Mouse (Mus musculus): ENCODE measurements around the gene Id2.

The Id2 gene

DNA sequence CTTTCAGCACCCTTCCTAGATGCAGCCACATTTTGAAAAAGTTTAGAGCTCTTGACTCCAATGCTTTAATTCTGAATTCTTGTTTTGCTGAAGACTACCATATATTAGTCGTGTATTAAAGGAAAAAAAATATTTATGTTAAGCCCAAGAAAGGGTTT, at the start of gene Id2:
TSS of gene Id2 (minus strand) at position 89 of the 158 bp plus-strand sequence.
- no peak for DNase-seq (ENCODE audit: low spot score)

DNA sequence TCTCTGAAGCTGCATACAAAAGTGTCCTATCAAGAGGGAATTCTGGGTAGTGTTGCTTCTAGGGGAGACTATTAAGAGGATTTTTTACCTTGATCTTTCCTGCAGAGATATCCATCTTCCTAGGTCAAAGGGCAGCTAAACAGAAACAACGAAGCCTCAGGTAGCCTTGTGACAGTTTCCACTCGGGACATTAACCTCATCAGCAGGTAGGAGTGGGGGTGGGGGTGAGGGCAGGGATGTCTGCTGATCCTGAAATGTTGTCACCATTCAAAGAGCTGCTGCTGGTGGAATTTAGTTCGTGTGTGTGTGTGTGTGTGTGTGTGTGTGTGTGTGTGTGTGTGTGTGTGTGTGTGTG, 48.4 kb upstream of the Id2 start:
- DNase-seq (ENCODE audit: low spot score) = no peak

DNA sequence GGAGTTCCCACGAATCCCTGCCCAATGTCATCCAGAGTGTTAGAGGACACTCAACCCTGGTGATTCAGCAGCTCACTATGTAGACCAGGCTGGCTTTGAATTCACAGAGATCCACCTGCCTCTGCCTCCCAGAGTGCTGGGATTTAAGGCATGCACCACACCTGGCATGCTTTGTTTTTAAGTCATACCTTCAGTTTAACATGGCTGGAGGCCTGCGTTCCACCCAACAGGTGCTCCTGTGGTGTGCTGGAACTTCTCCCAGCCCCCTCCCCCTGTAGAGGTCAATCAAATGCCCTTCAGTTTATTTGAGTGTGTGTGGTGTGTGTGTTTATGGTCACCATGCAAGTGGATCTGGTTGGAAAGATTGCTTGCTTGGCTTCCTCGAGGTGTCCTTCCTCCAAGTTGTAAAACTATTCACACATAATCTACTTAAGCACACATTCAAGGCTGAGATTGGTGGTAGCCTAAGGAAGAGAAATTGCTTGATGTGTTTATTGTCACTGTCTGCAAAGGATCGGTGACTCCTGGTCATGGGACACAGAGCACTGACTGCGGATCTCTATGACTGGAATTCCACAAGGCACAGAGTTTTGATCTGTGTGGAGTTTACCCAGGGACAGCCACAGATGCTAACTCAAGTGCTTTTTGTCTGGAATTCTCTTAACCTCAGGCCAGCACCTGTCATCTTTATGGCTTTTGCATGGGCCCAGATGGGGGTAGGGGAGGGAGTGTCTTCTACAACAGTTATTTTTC, 47.8 kb upstream of the Id2 start:
- DNase-seq (ENCODE audit: low spot score) = no peak

DNA sequence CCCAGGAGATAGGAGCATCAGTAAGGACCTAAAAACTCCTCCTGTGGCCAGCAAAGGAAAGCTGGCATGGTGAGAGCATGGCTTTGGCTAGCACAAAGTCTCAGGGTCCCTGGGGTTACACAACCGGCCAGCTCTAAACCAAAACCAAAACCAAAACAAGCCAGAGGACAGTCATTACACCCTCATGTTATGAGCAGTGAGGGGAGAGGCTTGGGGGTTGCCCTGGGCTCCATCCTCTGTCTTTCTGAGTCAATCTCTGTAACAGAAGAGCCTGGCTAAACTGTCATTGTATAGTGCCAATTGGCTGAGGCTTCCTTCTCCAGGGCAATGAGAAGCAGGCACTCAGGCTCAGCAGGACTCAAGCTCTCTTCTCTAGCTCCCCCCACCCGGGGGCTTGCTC, 46.6 kb upstream of the Id2 start:
- no peak for DNase-seq (ENCODE audit: low spot score)

DNA sequence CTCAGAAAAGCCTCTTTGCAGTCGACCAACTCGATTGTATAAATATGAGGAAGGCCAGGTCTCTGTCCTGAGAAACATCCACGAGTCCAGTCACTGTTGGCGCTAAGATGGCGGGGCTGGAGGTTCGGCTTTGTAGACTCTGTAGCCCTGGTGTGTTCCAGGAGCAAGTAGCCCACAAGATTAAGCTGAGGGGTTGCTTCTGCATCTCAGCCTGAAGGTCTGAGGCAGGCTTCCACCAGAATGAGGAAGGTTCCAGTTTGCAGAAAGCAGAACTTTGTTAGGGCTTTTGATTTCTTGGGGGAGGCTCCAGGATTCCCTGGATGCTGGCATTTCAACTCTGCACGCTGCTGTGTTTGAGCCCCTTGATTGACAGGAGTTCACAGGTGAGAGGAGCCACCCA, 45.3 kb upstream of the Id2 start:
- DNase-seq (ENCODE audit: low spot score) = no peak

DNA sequence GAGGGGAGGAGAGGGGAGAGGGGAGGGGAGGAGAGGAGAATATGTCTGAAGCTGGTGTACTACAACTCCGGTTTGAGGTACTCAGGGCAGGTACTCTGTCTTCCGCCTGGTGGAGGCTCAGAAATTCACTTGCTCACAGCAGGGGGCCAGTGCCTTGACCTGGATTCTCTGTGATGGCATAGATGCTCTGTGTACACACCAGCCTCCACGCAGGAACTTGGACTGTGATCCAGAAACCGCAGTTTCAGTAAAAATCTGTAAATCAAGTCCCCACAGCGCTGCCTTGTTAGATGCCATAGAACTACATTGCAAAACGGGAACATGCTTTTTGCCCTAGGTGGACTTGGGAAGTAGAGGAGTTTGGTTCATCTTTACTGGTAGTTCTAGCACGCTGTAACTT, 44.4 kb upstream of the Id2 start:
- no peak for DNase-seq (ENCODE audit: low spot score)

DNA sequence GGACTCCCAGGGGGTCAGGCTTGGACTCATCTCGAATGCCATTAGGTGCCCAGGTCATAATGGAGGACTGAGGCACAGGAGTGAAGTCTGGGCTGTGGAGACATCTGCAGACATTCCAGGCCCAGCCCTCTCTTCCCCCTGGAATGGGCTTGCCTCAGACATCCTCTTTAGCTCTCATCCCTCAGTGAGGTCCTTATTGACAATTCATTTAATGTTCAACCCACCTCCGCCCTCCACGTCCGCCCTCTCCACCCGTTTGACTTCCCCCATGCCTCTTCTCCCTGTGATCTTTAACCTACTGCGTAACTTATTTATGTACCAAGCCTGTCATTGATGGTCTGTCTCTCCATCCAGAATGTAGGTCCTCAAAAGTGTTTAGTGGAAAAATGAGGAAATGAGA, 43.2 kb upstream of the Id2 start:
- no peak for DNase-seq (ENCODE audit: low spot score)

DNA sequence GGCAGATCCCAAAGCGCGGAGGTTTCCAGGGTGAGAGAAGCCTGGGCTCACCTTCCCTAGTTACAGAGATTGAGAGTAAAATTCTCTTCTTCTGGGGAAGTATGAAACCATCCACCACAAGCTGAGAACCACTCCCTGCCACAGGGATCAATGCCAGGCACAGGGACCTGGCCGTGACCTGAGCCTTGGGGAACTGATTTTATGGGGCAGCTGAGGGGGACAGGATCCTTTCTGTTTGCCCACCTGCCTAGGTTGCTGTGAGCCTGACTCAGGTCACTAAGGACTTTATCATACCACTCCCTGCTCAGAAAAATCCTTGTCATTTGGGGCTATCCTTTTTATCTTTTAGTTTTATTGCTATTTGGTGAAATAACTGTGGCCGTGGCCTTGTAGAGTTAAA, 41.7 kb upstream of the Id2 start:
- DNase-seq (ENCODE audit: low spot score) = no peak

DNA sequence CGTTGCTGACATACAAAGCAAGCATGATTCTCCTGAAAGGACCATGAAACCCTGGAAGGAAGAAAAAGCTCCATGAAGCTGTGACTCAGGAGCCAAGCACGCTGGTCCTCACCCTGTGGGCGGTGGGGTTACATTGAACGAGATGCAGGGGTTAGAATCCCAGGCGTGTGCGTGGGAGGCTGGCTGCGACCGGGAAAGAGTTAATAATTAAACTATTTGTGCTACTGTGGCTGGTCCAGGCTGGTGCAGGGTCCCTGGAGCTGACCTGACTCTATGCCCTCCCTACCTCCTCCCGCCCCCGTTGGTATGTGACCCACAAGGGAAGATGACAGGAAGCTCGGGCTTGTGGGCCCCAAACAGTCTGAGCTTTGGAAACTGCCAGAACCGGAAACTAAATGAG, 35.1 kb upstream of the Id2 start:
- no peak for DNase-seq (ENCODE audit: low spot score)

DNA sequence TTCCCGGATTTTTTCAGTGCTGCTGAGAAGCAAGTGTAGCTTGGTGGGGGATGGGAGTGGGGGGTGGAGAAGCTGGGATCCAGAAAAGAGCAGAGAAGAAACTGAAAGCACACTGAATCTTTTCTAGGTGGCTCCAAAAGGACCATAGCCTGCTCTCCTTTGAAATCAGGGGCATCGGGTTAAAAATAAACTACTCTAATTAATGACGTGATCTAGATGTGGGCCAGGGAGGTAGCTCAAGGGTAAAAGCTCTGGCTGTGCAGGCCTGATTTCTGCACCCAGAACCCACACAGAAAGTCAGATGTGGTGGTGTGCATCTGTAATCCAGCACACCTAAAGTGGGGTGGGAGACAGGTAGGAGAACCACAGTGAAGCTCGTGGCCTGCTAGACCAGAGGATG, 30.7 kb upstream of the Id2 start:
- no peak for DNase-seq (ENCODE audit: low spot score)

DNA sequence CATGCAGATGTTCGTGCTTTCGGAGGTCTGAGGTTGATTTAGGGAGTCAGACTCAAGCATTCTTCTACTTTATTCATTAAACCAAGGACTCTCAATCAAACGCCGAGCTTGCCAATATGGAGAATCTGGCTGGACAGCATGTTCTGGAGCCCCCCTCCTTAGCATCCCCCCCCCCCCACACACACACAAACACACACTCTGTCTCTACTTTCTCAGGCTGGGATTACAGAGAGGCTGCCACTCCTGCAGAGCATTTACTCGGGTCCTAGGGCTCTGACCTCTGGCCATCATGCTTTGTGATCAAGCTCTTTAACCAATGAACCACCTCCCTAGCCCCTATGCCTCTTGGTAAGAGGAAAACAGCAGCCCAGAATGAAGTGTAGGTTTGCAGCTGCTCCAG, 29.3 kb upstream of the Id2 start:
- no peak for DNase-seq (ENCODE audit: low spot score)

DNA sequence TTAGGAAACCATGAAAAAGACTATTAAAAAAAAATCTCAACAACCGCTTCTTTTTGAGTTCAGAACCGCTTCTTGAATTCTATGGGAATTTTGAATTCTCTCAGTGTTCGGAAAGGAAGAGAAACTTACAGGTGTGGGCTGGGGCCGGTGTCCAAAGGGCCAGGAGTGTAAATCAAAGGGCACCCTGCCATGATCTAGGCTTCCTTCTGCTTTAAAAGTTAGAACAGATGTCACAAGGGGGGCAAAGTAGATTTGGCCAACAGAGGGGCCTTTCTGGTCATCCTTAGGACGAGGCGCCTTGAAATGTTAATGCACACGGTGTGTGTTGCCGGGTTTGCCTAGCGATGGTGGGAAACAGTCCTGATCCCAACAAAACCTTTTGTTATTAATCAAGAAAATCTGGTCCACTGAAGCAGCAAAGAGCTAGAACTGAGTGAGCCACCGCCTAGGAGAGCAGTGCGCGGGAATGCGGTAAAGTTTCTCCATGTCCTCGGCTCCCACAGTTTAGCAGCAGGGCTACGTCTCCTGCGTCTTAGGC, 28.4 kb upstream of the Id2 start:
- DNase-seq (ENCODE audit: low spot score) = no peak

DNA sequence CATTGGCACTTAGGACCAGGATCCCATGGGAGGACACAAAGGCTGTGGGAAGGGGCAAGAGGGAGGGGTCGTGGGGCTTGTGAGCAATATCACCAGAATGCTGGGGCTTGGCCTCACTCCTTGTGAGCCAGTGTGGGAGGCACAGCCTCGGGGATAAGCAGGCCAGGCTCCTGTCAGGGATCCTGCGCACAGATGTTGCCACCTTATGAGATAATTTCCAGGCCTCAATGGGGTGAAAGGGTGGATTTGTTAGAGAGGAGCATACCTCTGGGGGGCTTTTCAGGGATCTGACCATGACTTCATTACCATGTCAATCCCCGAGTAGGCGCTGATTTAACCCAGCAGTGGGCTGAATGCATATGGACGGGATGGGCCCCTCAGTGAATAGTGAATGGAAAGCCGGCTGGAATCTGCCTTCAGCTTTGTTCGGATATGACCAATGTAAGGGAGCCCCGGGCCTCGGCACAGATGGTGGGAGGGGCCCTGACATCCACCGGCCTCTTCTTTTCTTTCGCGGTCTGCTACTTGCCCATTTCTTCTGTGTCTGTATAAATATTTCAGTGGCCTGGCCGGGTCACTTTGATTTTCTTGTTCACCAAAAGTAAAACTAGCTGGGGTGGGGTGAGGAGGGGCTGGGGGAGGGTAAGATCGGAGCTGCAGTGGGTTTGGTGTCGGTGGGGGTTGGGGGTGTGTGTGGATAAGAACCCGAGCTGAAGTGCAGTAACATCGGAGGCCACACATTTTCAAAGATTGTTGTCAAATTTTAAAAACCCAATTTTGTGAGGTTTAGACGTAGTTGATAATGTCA, 27.7 kb upstream of the Id2 start:
- DNase-seq (ENCODE audit: low spot score) = no peak

DNA sequence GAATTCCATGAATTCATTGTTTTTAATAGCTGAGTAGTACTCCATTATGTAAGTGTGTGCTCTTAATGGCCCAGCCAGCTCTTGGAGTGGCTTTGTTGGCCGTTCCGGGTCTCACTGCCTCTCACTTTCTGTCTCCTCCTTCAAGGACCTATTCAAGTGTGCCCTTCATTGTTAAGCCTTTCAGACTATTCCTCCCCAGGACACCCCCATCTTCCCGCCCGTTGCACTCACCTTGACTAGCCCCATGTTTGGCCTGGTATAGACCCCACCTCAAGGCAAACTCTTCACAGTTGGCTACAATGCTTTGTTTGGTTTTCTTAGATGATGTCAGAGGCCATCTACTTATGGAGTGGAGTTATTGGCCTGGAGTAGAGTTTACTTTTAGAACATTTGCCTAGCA, 23.8 kb upstream of the Id2 start:
- no peak for DNase-seq (ENCODE audit: low spot score)

DNA sequence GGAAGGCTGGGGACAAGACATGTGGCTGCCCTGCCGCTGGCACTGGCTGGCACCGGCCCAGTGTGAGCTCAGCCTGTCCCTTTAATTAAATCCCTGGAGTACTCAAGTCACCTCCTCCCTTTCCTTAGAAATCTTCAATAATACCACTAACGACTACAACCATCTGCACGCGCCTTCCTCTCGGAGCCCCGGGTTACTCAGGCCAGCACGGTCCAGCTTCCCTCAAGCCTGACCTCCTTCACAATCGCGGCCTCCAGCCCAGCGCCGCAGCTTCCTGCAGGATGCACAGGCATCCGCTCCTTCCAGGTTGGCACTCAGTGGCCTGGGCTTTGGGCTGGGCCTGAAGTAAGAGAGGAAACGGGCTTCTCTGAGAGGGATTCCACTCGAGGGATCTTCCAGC, 22.3 kb upstream of the Id2 start:
- DNase-seq (ENCODE audit: low spot score) = no peak

DNA sequence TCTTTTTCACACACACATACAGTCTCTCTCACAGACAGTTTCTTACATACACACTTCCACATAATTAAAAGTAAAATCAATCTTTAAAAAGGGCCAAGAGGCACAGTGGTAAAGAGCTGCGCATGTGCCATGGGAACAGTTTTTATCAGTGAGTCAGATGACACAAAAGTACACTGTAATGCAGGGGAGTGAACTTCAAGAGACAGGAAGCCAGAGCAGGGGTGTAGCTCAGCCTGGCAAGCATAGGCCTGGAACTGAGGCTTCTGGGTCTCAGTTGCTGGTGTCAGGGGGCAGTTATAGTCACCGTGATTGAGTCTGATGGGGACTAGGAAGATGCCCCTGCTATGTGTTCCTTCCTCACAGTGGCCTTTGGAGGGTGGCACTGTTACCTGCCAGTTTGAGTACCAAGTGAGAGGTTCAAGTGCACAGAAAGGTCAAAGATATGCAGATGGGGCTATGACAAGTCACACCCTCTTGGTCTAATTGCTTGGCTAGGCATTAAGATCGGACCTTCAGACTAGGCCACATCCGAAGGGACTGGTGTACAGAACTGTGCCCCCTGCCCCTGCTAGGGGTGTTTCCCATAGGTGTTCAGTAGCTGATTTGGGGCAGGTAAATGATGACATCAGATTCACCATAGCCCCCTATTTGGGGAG, 21.0 kb upstream of the Id2 start:
- peak; percentile 38 for DNase-seq (ENCODE audit: low spot score)

DNA sequence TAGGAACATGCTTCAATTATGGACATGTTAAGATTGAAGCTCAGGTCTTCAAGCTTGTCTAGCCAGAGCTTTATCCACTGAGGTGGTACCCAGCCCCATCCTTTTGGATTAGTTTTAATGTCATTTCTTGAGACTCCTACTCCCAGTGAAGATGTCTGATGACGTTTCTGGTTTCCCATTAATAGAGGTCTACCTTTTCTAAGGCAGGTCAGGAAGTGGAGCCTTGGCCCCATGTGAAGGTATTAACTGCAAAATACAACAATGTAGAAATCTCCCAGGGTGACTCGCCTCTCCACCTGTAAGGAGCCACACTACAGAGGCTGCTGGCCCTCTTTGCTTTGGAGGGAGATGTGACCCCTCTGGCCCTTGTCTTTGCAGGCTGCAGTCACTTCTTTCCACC, 19.2 kb upstream of the Id2 start:
- no peak for DNase-seq (ENCODE audit: low spot score)

DNA sequence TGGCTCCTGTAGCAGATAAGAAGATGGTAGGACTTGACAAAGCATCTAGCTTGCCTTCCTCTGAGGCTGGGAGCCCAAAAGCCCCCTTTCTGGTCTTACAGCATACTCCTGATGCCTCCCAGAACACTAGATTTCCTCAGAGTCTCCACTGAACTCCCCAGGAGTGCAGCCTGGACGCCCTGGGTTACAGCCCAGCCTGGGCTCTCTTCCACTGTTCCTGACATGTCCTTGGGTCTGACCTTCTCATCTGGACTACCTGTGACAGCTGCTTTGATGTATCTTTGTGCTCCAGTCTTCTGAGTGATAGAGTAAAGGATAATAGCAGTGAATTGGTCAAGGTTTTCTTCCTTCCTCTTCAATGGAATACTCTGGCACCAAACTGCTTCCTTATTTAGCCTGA, 17.5 kb upstream of the Id2 start:
- DNase-seq (ENCODE audit: low spot score) = no peak

DNA sequence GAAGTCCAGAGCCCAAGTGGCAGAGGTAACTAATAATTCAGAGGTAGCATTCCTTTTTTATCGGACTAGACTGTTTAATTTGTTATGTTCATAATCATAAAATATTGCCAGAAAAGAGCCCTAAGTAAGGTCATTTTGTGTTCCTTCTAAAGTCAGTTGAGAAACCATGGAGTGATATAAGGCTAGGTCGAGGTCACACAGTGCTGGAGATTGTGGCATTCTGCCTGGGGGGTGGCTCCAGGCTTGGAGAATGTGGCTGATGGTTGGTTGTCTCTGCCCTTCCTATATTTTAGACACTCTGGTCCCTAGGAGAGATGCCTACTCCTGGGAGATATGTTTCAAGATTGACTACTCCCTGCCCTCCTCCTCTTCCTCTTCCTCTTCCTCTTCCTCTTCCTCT, 16.4 kb upstream of the Id2 start:
- DNase-seq (ENCODE audit: low spot score) = no peak

DNA sequence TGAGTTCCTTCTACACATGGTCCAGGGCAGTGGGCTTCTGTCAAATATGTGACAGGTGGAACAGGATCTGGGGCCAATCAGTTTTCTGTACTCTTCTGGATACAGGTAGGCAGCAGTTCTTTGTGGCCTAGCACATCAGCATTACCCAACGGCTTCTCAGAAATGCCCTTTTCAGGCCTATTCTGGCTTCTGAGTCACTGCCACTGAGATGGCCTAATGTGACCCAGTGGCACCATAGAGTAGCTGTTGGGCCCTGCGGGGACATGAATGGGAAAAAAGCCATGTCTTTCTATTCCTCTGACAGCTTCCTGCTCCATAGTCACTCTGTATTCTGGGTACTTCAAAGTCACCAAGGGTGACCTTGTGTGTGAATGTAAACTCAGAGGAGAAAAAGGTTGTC, 15.9 kb upstream of the Id2 start:
- DNase-seq (ENCODE audit: low spot score) = no peak

DNA sequence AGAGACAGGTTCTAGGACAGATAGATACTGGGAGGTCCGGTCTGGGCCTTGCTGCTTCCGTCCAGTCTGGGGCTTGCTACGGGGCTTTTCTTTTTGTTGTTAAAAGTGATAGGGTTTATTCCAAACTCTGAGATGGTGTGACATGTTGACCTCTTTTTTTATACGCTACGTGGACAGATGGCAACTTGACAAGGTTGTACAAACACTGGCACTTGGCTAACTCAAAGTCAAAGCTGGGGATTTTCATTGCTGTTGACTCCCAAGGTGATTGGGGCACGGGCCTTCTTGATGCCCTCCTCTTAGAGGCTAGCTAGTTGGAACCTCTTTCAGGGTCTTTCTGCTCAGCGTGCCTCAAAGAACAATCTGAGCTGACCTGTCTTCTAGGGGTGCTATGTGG, 13.7 kb upstream of the Id2 start:
- no peak for DNase-seq (ENCODE audit: low spot score)

DNA sequence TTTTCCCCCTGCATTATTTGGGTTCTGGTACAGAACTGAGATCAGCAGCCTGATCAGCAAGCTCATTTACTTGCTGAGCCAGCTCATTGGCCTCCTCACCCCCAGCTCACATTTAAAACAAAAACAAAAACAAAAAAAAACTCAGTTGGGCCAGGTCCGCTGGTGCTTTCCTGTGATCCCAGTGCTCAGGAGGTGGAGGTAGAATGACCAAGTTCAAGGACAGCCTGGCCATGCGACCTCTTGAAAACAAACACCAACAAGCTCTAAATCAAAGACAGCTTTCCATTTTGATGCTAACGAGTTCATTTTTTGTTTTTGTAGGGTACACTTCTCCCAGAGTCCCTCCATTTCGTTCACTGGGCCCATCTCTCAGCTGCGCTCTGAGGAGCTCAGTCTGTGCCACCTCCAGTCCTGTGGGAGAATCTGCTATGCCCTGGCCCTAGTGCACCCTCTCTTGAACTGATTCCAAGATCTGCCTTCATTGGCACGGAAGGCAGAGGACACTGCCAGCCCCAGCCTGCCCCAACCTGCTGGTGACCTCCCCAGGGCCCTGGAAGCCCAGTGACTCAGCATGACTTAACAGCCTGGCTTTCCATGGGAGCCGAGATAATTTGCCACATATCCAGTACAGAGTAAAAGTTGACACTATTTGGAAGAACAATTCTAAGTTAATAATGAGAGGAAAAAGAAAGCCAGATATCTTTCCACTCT, 13.2 kb upstream of the Id2 start:
- DNase-seq (ENCODE audit: low spot score) = no peak

DNA sequence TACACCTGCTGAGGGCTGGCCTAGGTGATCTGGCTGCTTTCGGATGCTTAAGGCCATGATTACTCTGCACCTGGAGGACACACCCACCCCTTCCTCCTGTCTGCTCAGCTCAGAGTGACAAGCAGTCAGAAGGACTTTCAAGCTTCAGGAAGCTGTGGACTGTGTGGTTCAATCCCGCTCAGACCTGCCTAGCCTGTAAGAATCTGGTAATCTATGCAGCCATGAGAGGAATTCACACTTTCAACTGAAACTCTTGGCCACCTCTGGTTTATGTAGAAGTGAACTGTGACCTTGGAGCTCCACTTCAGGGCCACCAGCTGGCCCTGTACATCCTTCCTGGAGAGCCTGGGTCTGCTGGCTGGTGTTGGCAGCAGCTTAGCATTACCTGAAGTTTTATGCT, 11.9 kb upstream of the Id2 start:
- no peak for DNase-seq (ENCODE audit: low spot score)

Measured in T-cell, adult 2 months (primary cell).